Mouse (Mus musculus) kidney, adult 10 weeks (tissue): ENCODE results near the gene Slc2a4. TPM values are rescaled to one million over a fixed set of nuclear protein-coding genes. Genes with fewer than 3 reads are reported as not detected.

ENCODE experiments used
- polyA plus RNA-seq: library from polyadenylated mRNA; stranded (reverse); fragments of 350-450 nt; fragmentation: Illumina TruSeq; extraction: RNeasy Lipid Tissue Mini Kit (QIAGEN cat#74804); gene quantifications from one replicate; pipeline ENCODE4 v1.2.3, GENCODE M21; 2014; ENCODE audit warnings: low read depth, low replicate concordance

Gene Slc2a4
- 1.3 TPM for polyA plus RNA-seq

GRCm38 (mm10) chr11:69948066-69948762 lies at the start of gene Slc2a4:
Gene Slc2a4 (minus strand): TSS chr11:69948188.

GRCm38 (mm10) chr11:69995391-69995960 lies 47.5 kb upstream of the Slc2a4 start, which contains the start of gene Phf23:
Gene Phf23 (plus strand): TSS chr11:69995777.

GRCm38 (mm10) chr11:69990850-69991691 lies 43.1 kb upstream of the Slc2a4 start, which contains the start of gene Gabarap:
Gene Gabarap (plus strand): TSS chr11:69991143.

GRCm38 (mm10) chr11:69982225-69982624 lies 34.2 kb upstream of the Slc2a4 start, which contains the start of gene Elp5:
Gene Elp5 (minus strand): TSS chr11:69982517.

GRCm38 (mm10) chr11:69981141-69981762 lies 33.3 kb upstream of the Slc2a4 start, which contains the start of gene Ctdnep1:
Gene Ctdnep1 (plus strand): TSS chr11:69981156.

GRCm38 (mm10) chr11:69964650-69965270 lies 16.8 kb upstream of the Slc2a4 start, which contains the start of gene Cldn7:
Gene Cldn7 (plus strand): TSS chr11:69964779.

GRCm38 (mm10) chr11:69935137-69935879 lies 12.7 kb downstream of the Slc2a4 start, which contains the start of gene Ybx2:
Gene Ybx2 (plus strand): TSS chr11:69935796.

GRCm38 (mm10) chr11:69921114-69922011 lies 26.6 kb downstream of the Slc2a4 start, which contains the start of gene Eif5a:
Gene Eif5a (minus strand): TSS chr11:69921958.

GRCm38 (mm10) chr11:69913554-69914371 lies 34.2 kb downstream of the Slc2a4 start, which contains the start of gene Gps2:
Gene Gps2 (plus strand): TSS chr11:69913888.

GRCm38 (mm10) chr11:69900471-69901405 lies 47.2 kb downstream of the Slc2a4 start, which contains the start of the genes 2810408A11Rik and Neurl4:
Gene 2810408A11Rik (minus strand): TSS chr11:69900987.
Gene Neurl4 (plus strand): TSS chr11:69901072.

GRCm38 (mm10) chr11:69895291-69895690 lies 52.7 kb downstream of the Slc2a4 start, which contains the start of gene Acap1:
Gene Acap1 (minus strand): TSS chr11:69895539.

Other genes starting within 250 kb of the Slc2a4 start
- 20.8 TPM for gene Polr2a, start 189.6 kb downstream of the Slc2a4 start, polyA plus RNA-seq
- not detected for gene Slc35g3, start 186.2 kb downstream of the Slc2a4 start, polyA plus RNA-seq
- 16.5 TPM for gene Zbtb4, start 182.3 kb downstream of the Slc2a4 start, polyA plus RNA-seq
- 3.2 TPM for gene Chrnb1, start 152.2 kb downstream of the Slc2a4 start, polyA plus RNA-seq
- gene Fgf11, start 146.3 kb downstream of the Slc2a4 start, polyA plus RNA-seq = 3.0 TPM
- gene Tmem102, start 142.6 kb downstream of the Slc2a4 start, polyA plus RNA-seq = 6.4 TPM
- gene Gm39566, start 132.9 kb downstream of the Slc2a4 start, polyA plus RNA-seq = not detected
- gene Spem2, start 129.7 kb downstream of the Slc2a4 start, polyA plus RNA-seq = not detected
- gene Spem1, start 126.0 kb downstream of the Slc2a4 start, polyA plus RNA-seq = not detected
- gene Nlgn2, start 110.4 kb downstream of the Slc2a4 start, polyA plus RNA-seq = 0.20 TPM
- 42.3 TPM for gene Tmem256, start 109.7 kb downstream of the Slc2a4 start, polyA plus RNA-seq
- 0.77 TPM for gene Plscr3, start 101.8 kb downstream of the Slc2a4 start, polyA plus RNA-seq
- 1.4 TPM for gene Tnk1, start 89.5 kb downstream of the Slc2a4 start, polyA plus RNA-seq
- not detected for gene Tmem95, start 70.2 kb downstream of the Slc2a4 start, polyA plus RNA-seq
- 2.0 TPM for gene Kctd11, start 66.8 kb downstream of the Slc2a4 start, polyA plus RNA-seq
- gene Acap1, start 52.6 kb downstream of the Slc2a4 start, polyA plus RNA-seq = not detected
- gene 2810408A11Rik, start 47.2 kb downstream of the Slc2a4 start, polyA plus RNA-seq = 1.1 TPM
- 3.5 TPM for gene Neurl4, start 47.1 kb downstream of the Slc2a4 start, polyA plus RNA-seq
- gene Gps2, start 34.3 kb downstream of the Slc2a4 start, polyA plus RNA-seq = 15.6 TPM
- gene Eif5a, start 26.2 kb downstream of the Slc2a4 start, polyA plus RNA-seq = 156 TPM
- gene Ybx2, start 12.4 kb downstream of the Slc2a4 start, polyA plus RNA-seq = 12.8 TPM
- 10.0 TPM for gene Cldn7, start 16.6 kb upstream of the Slc2a4 start, polyA plus RNA-seq
- 38.7 TPM for gene Ctdnep1, start 33.0 kb upstream of the Slc2a4 start, polyA plus RNA-seq
- 8.3 TPM for gene Elp5, start 34.3 kb upstream of the Slc2a4 start, polyA plus RNA-seq
- 681 TPM for gene Gabarap, start 43.0 kb upstream of the Slc2a4 start, polyA plus RNA-seq
- gene Phf23, start 47.6 kb upstream of the Slc2a4 start, polyA plus RNA-seq = 9.9 TPM
- 0.57 TPM for gene Dvl2, start 52.4 kb upstream of the Slc2a4 start, polyA plus RNA-seq
- gene Acadvl, start 67.2 kb upstream of the Slc2a4 start, polyA plus RNA-seq = 21.1 TPM
- gene Dlg4, start 68.8 kb upstream of the Slc2a4 start, polyA plus RNA-seq = 0.53 TPM
- gene Asgr1, start 105.9 kb upstream of the Slc2a4 start, polyA plus RNA-seq = not detected
- not detected for gene Asgr2, start 144.5 kb upstream of the Slc2a4 start, polyA plus RNA-seq
- 5.1 TPM for gene Mgl2, start 182.1 kb upstream of the Slc2a4 start, polyA plus RNA-seq
- not detected for gene Clec10a, start 208.0 kb upstream of the Slc2a4 start, polyA plus RNA-seq